ENCODE assay signal across 8 mouse cellular contexts in the genomic region with DNA sequence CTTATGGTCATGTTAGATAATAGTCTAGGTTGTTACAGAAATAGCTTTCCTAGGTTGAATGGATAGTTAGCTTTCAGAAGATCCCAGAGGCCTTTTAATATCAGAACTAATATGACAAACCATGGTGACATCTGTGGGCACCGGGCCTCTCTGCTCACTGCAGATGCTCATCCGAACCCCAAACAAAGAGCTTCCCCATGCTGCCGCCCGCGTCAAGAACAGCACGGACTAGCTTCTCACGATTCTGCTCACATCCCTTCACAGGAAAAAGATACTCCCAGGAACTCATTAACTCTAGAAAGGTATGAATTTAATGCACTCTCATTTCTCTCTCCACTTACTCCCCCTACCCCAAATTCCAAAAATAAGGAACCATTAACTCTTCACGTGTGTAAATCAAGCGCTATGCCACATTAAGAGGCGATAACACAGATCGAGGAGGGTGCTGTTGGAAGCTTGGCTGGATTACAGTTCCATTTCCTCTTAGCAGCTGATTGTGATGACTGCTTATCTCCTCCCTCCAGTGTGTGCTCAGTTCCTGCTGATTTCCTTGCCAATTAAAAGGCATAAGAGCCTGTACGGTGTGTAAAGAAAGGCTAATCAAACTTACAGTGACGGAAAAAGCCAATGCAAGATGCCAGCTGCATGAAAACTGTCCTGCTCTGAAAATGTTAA.
DNase-seq lines count a peak whose midpoint lies in the region; ATAC-seq and TF ChIP-seq lines count a peak whose summit lies in the region.

No protein-coding gene starts in this region.

- no peak for DNase-seq in layer of hippocampus, adult 2 months (ENCODE audit: low spot score in 2 of 2)
- DNase-seq in layer of hippocampus, adult 9-10 months (ENCODE audit: low spot score) = no peak
- DNase-seq in hindbrain, embryonic 14.5 days (ENCODE audit: low spot score) = peak; percentile 65
- DNase-seq in adrenal gland, postnatal 14 days = no peak
- DNase-seq in frontal cortex, postnatal 25 days (ENCODE audit: low spot score in 2 of 2) = no peak
- DNase-seq in cerebellum, adult 11 months = no peak

- H3K4me1 ChIP-seq in forebrain, embryonic 16.5 days (replicated peaks; ENCODE audit: control insufficient read depth, insufficient read depth, low read length) = peaks cover 5% of the 10 kb centered on the region
- 0 out of 2 replicates have a peak, but pooled peaks cover 3% of the 10 kb centered on the region for H3K4me1 ChIP-seq in hindbrain, embryonic 14.5 days (replicated peaks; ENCODE audit: control insufficient read depth, insufficient read depth, low read length)
- H3K4me1 ChIP-seq in midbrain, embryonic 15.5 days = no peaks in the 10 kb centered on the region

- H3K27ac ChIP-seq in layer of hippocampus, adult 2 months = peak overlapping the region; percentile 65; the same call in 1 of the 2 replicates
- H3K27ac ChIP-seq in forebrain, embryonic 16.5 days (ENCODE audit: low read length) = peak overlapping the region; percentile 68
- peak overlapping the region; percentile 83 for H3K27ac ChIP-seq in hindbrain, embryonic 14.5 days
- H3K27ac ChIP-seq in midbrain, embryonic 15.5 days = peak overlapping the region; percentile 68

- peak overlapping the region; percentile 32; the same call in 1 of the 2 replicates for H3K9ac ChIP-seq in forebrain, embryonic 16.5 days (replicated peaks; ENCODE audit: low read depth, low read length)
- H3K9ac ChIP-seq in hindbrain, embryonic 14.5 days = peak overlapping the region; percentile 25
- no peak overlapping the region for H3K9ac ChIP-seq in midbrain, embryonic 15.5 days

- H3K9me3 ChIP-seq in forebrain, embryonic 16.5 days (ENCODE audit: control insufficient read depth, low read length) = no peaks in the 10 kb centered on the region
- 0 out of 2 replicates have a peak, but pooled peaks cover 4% of the 10 kb centered on the region for H3K9me3 ChIP-seq in hindbrain, embryonic 14.5 days (ENCODE audit: control insufficient read depth, low read length)
- no peaks in the 10 kb centered on the region for H3K9me3 ChIP-seq in midbrain, embryonic 15.5 days

- 37% methylated on average over 13 of the region's 13 CpGs for WGBS in forebrain, embryonic 16.5 days
- 45% methylated on average over 13 of the region's 13 CpGs for WGBS in hindbrain, embryonic 14.5 days
- 40% methylated on average over 13 of the region's 13 CpGs for WGBS in midbrain, embryonic 15.5 days

- H3K4me2 ChIP-seq in forebrain, embryonic 16.5 days (ENCODE audit: low read length) = peak overlapping the region; percentile 37
- peak overlapping the region; percentile 36 for H3K4me2 ChIP-seq in hindbrain, embryonic 14.5 days (replicated peaks)
- H3K4me2 ChIP-seq in midbrain, embryonic 15.5 days = peak overlapping the region; percentile 26

- no peaks in the 10 kb centered on the region for H3K27me3 ChIP-seq in forebrain, embryonic 16.5 days (replicated peaks; ENCODE audit: control insufficient read depth, insufficient read depth, low read length)
- H3K27me3 ChIP-seq in hindbrain, embryonic 14.5 days (ENCODE audit: control insufficient read depth, insufficient read depth, low read length) = no peaks in the 10 kb centered on the region
- H3K27me3 ChIP-seq in midbrain, embryonic 15.5 days (replicated peaks) = no peaks in the 10 kb centered on the region

- no peak for TF ChIP-seq CTCF in layer of hippocampus, adult 2 months (conservative IDR thresholded peaks at IDR 0.05)

- H3K36me3 ChIP-seq in forebrain, embryonic 16.5 days (ENCODE audit: control insufficient read depth, insufficient read depth) = no peaks in the 10 kb centered on the region
- H3K36me3 ChIP-seq in hindbrain, embryonic 14.5 days (replicated peaks; ENCODE audit: control insufficient read depth, insufficient read depth) = no peaks in the 10 kb centered on the region
- H3K36me3 ChIP-seq in midbrain, embryonic 15.5 days (replicated peaks) = 0 out of 2 replicates have a peak, but pooled peaks cover 2% of the 10 kb centered on the region

- peak; percentile 93 for ATAC-seq in forebrain, embryonic 16.5 days
- ATAC-seq in hindbrain, embryonic 14.5 days (ENCODE audit: low FRiP score) = peak; percentile 90
- peak; percentile 94 for ATAC-seq in midbrain, embryonic 15.5 days (replicated peaks)

- peak overlapping the region; percentile 37 for H3K4me3 ChIP-seq in layer of hippocampus, adult 2 months
- no peak overlapping the region for H3K4me3 ChIP-seq in forebrain, embryonic 16.5 days (replicated peaks; ENCODE audit: low read length)
- H3K4me3 ChIP-seq in hindbrain, embryonic 14.5 days (replicated peaks; ENCODE audit: low read length) = no peak overlapping the region
- H3K4me3 ChIP-seq in midbrain, embryonic 15.5 days = 0 out of 2 replicates have a peak overlapping the region, but pooled peaks have one; percentile 8

Comparison
In these comparisons a context has a peak if more than half of its experiments do, and no peak if none do; other contexts are left out.
1. H3K4me3 ChIP-seq: peak in layer of hippocampus, adult 2 months (single experiment) and midbrain, embryonic 15.5 days (single experiment); none in forebrain, embryonic 16.5 days (single experiment) and hindbrain, embryonic 14.5 days (single experiment).
2. Peak in every context shown above with its lines, with median percentiles within 50 percentile points of each other: H3K27ac ChIP-seq, ATAC-seq and H3K4me2 ChIP-seq.